Mouse (Mus musculus): ENCODE measurements at regions not wholly inside any gene's neighbourhood (a gene's known extent, or its start where the extent isn't known, plus 50 kb on each side); places are given as distances from the start of the nearest gene placed in this dataset.

DNA sequence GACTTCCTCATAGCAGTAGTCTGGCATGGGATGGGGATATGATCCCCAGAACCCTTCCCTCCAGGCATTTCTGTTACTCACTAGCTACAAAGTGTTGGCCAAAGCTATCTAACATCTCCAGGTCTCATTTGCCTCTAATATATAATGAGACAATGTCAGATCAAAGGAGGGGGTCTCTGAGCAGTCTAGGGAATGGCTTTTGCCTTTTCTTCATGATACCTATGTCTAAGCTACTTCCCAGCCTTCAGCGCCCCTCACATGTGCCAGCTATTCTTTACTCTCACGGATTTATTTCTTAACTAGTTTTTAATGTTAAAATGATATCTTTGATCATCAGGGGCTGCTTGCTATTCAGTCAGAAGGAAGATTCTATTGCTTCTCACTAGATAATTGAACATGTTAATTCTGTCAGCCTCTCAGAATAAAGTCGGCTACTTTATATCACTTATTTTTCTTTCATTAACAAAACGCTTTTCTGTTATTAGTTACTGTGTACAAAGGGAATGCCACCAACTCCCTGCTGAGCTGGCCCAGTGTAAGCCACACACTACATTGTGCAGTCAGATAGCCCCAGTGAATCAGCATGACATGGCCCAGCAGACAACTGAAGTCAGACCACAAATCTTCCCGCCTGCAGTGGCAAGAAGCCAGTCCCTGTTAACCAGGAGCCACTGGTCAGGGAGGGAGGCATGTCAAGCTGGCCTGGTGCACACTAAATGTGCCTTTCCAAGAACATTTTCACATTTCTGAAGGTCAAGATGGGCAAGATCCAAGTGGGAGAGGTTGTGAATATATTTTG, 386.6 kb downstream of the Meis1 start:
- Histone ChIP-seq H3K4me1 (ENCODE audit: control insufficient read depth in 2 of 2, insufficient read depth in 2 of 2, low read length in 2 of 2, poor library complexity in 1 of 2) (no peaks in the 10 kb centered on the region), H3K9me3 (ENCODE audit: control insufficient read depth, insufficient read depth, low read depth, low read length) (no peaks in the 10 kb centered on the region), H3K36me3 (ENCODE audit: control insufficient read depth, insufficient read depth, low read length, poor library complexity, severe bottlenecking) (no peaks in the 10 kb centered on the region), H3K9ac (ENCODE audit: insufficient read depth, low read depth, low read length, poor library complexity, severe bottlenecking) (no peak overlapping the region), H3K27ac (ENCODE audit: insufficient read depth, low read depth, low read length, poor library complexity, severe bottlenecking) (no peak overlapping the region), H3K4me3 (ENCODE audit: insufficient read depth in 1 of 2, low read depth in 1 of 2, low read length in 2 of 2, poor library complexity in 1 of 2, severe bottlenecking in 1 of 2) (no peak overlapping the region)
- no peak for DNase-seq (ENCODE audit: low read depth, low spot score)
- TF ChIP-seq MAFK (IDR thresholded peaks at IDR 0.05; ENCODE audit: insufficient read depth, low read depth, low read length) (no peak), HCFC1 (IDR thresholded peaks at IDR 0.05; ENCODE audit: borderline replicate concordance, insufficient read depth, low read length) (no peak), CHD2 (IDR thresholded peaks at IDR 0.05; ENCODE audit: low read depth, low read length) (no peak), ZNF384 (IDR thresholded peaks at IDR 0.05; ENCODE audit: low read depth, low read length) (no peak), ZC3H11A (IDR thresholded peaks at IDR 0.05; ENCODE audit: borderline replicate concordance, low read depth, low read length) (no peak)
- in situ Hi-C loops (cut with MboI; ENCODE audit: low sequenced_read_pairs in 2 of 2, unreplicated experiment in 2 of 2), result no loop called here

DNA sequence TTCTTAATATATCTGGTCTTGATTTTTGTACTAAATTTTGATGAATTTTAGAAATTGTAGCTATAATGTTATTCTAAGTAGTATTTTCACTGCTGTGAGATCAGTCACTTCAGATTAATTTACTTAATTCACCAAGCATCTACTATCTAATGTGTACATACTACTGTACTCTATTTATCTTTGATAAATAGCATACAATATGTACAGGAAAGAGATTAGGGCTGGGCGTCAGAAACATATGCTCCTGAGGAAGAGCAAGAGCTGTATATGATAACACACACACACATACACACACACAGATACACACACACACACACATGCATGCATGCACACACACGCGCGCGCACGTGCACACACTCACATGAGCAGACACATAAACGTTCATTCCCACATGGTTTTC, 387.2 kb downstream of the Meis1 start:
- TF ChIP-seq ZC3H11A (IDR thresholded peaks at IDR 0.05; ENCODE audit: borderline replicate concordance, low read depth, low read length) (no peak), ZNF384 (IDR thresholded peaks at IDR 0.05; ENCODE audit: low read depth, low read length) (no peak), MAFK (IDR thresholded peaks at IDR 0.05; ENCODE audit: insufficient read depth, low read depth, low read length) (no peak), HCFC1 (IDR thresholded peaks at IDR 0.05; ENCODE audit: borderline replicate concordance, insufficient read depth, low read length) (no peak), CHD2 (IDR thresholded peaks at IDR 0.05; ENCODE audit: low read depth, low read length) (no peak)
- Histone ChIP-seq H3K4me1 (ENCODE audit: control insufficient read depth in 2 of 2, insufficient read depth in 2 of 2, low read length in 2 of 2, poor library complexity in 1 of 2) (no peaks in the 10 kb centered on the region), H3K9ac (ENCODE audit: insufficient read depth, low read depth, low read length, poor library complexity, severe bottlenecking) (no peak overlapping the region), H3K27ac (ENCODE audit: insufficient read depth, low read depth, low read length, poor library complexity, severe bottlenecking) (no peak overlapping the region), H3K9me3 (ENCODE audit: control insufficient read depth, insufficient read depth, low read depth, low read length) (no peaks in the 10 kb centered on the region), H3K36me3 (ENCODE audit: control insufficient read depth, insufficient read depth, low read length, poor library complexity, severe bottlenecking) (no peaks in the 10 kb centered on the region), H3K4me3 (ENCODE audit: insufficient read depth in 1 of 2, low read depth in 1 of 2, low read length in 2 of 2, poor library complexity in 1 of 2, severe bottlenecking in 1 of 2) (no peak overlapping the region)
- in situ Hi-C loops (cut with MboI; ENCODE audit: low sequenced_read_pairs in 2 of 2, unreplicated experiment in 2 of 2), result no loop called here
- no peak for DNase-seq (ENCODE audit: low read depth, low spot score)

DNA sequence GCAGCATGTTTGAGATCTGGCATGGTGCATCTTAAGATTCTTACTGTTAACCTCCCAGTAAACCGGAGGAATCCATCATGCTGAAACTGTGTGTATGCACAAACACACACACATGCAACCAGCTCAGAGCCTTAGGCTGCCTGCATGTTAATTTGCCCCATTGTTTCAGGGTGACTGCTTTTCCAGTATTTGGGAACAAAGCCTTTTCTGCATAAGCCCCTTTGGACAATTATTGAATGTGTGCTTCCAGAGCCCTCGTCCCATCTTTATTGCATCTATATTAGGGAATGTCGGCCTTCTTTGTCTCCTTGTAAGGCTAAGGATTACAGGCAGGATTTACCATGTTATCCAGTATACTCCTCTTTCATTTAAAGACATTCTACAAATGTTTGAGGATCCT, 397.0 kb downstream of the Meis1 start:
- TF ChIP-seq ZC3H11A (IDR thresholded peaks at IDR 0.05; ENCODE audit: borderline replicate concordance, low read depth, low read length) (no peak), HCFC1 (IDR thresholded peaks at IDR 0.05; ENCODE audit: borderline replicate concordance, insufficient read depth, low read length) (no peak), MAFK (IDR thresholded peaks at IDR 0.05; ENCODE audit: insufficient read depth, low read depth, low read length) (no peak), ZNF384 (IDR thresholded peaks at IDR 0.05; ENCODE audit: low read depth, low read length) (no peak), CHD2 (IDR thresholded peaks at IDR 0.05; ENCODE audit: low read depth, low read length) (no peak)
- Histone ChIP-seq H3K36me3 (ENCODE audit: control insufficient read depth, insufficient read depth, low read length, poor library complexity, severe bottlenecking) (no peaks in the 10 kb centered on the region), H3K9ac (ENCODE audit: insufficient read depth, low read depth, low read length, poor library complexity, severe bottlenecking) (no peak overlapping the region), H3K4me3 (ENCODE audit: insufficient read depth in 1 of 2, low read depth in 1 of 2, low read length in 2 of 2, poor library complexity in 1 of 2, severe bottlenecking in 1 of 2) (no peak overlapping the region), H3K9me3 (ENCODE audit: control insufficient read depth, insufficient read depth, low read depth, low read length) (no peaks in the 10 kb centered on the region), H3K27ac (ENCODE audit: insufficient read depth, low read depth, low read length, poor library complexity, severe bottlenecking) (no peak overlapping the region), H3K4me1 (ENCODE audit: control insufficient read depth in 2 of 2, insufficient read depth in 2 of 2, low read length in 2 of 2, poor library complexity in 1 of 2) (no peaks in the 10 kb centered on the region)
- DNase-seq (ENCODE audit: low read depth, low spot score), result no peak
- in situ Hi-C loops (cut with MboI; ENCODE audit: low sequenced_read_pairs in 2 of 2, unreplicated experiment in 2 of 2), result no loop called here

DNA sequence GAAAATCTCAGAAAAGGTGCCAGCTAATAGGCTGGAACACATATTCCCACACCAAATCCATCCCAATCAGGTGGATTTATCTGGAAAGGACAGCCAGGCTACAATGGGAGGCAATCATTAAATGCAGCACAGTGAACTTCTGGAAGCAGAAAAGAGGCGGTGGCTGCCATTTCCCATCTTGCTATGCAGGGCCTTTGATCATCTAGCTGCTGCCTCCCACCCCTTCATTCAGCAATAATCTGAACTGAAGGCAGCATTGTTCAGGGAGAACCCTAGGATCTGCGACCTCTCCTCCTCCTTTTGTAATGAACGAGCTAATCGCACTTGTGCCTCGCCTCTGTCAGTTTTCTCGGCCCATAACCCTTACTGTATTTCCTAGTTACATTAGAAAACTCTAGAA, 413.9 kb downstream of the Meis1 start:
- in situ Hi-C loops (cut with MboI; ENCODE audit: low sequenced_read_pairs in 2 of 2, unreplicated experiment in 2 of 2), result no loop called here
- no peak for DNase-seq (ENCODE audit: low read depth, low spot score)
- no peak overlapping the region for H3K9ac ChIP-seq (ENCODE audit: insufficient read depth, low read depth, low read length, poor library complexity, severe bottlenecking)

More for the DNA sequence above, 413.9 kb downstream of the Meis1 start:
- no peak overlapping the region for H3K27ac ChIP-seq (ENCODE audit: insufficient read depth, low read depth, low read length, poor library complexity, severe bottlenecking)
- no peaks in the 10 kb centered on the region for H3K4me1 ChIP-seq (ENCODE audit: control insufficient read depth in 2 of 2, insufficient read depth in 2 of 2, low read length in 2 of 2, poor library complexity in 1 of 2)
- no peaks in the 10 kb centered on the region for H3K36me3 ChIP-seq (ENCODE audit: control insufficient read depth, insufficient read depth, low read length, poor library complexity, severe bottlenecking)
- TF ChIP-seq ZNF384 (IDR thresholded peaks at IDR 0.05; ENCODE audit: low read depth, low read length), result no peak
- no peak for TF ChIP-seq CHD2 (IDR thresholded peaks at IDR 0.05; ENCODE audit: low read depth, low read length)
- TF ChIP-seq ZC3H11A (IDR thresholded peaks at IDR 0.05; ENCODE audit: borderline replicate concordance, low read depth, low read length), result no peak
- no peak for TF ChIP-seq MAFK (IDR thresholded peaks at IDR 0.05; ENCODE audit: insufficient read depth, low read depth, low read length)
- TF ChIP-seq HCFC1 (IDR thresholded peaks at IDR 0.05; ENCODE audit: borderline replicate concordance, insufficient read depth, low read length), result no peak
- no peak overlapping the region for H3K4me3 ChIP-seq (ENCODE audit: insufficient read depth in 1 of 2, low read depth in 1 of 2, low read length in 2 of 2, poor library complexity in 1 of 2, severe bottlenecking in 1 of 2)
- no peaks in the 10 kb centered on the region for H3K9me3 ChIP-seq (ENCODE audit: control insufficient read depth, insufficient read depth, low read depth, low read length)

Measured in ES-E14 (cell line).